Mouse (Mus musculus) forebrain, embryonic 14.5 days (tissue): ENCODE data around the gene Gm10392. TPM values are rescaled to one million over a fixed set of nuclear protein-coding genes. Genes with fewer than 3 reads are reported as not detected.
A peak's percentile ranks its signal among the peaks of the same experiment; 100 is the strongest.

Experiments used
- ATAC-seq: fragments of 200-750 bp; cut with Nextera tagmentation; 2 replicates; pipeline ENCODE4 v1.8.0; 2017; ENCODE audit warnings: mild to moderate bottlenecking, moderate library complexity
- DNase-seq: peaks from one replicate; pipeline ENCODE4 v3.0.0-alpha.2; 2015; ENCODE audit warnings: low spot score
- H3K27ac ChIP-seq: fragments of 300-500 bp; sonication (generic); 2 replicates; pipeline ENCODE4 v1.5.1; 2014; ENCODE audit warnings: low read depth, mild to moderate bottlenecking, control low read depth, low read length, moderate library complexity
- H3K27me3 ChIP-seq: fragments of 300-500 bp; sonication (generic); replicated peaks from 2 replicates; pipeline ENCODE4 v1.6.1; 2014; ENCODE audit warnings: low read length, control low read depth, mixed read lengths; ENCODE audit not compliant: control insufficient read depth, insufficient read depth
- H3K36me3 ChIP-seq: fragments of 300-500 bp; sonication (generic); 2 replicates; pipeline ENCODE4 v1.6.1; 2014; ENCODE audit warnings: low read length, control low read depth; ENCODE audit not compliant: control insufficient read depth, insufficient read depth
- H3K4me1 ChIP-seq: fragments of 300-500 bp; sonication (generic); 2 replicates; pipeline ENCODE4 v1.6.1; 2014; ENCODE audit warnings: antibody characterized with exemption, low read length, control low read depth; ENCODE audit not compliant: control insufficient read depth, insufficient read depth
- H3K4me2 ChIP-seq: fragments of 300-500 bp; sonication (generic); 2 replicates; pipeline ENCODE4 v1.6.1; 2014; ENCODE audit warnings: mild to moderate bottlenecking, control low read depth, low read length
- H3K4me3 ChIP-seq: fragments of 300-500 bp; sonication (generic); 2 replicates; pipeline ENCODE4 v1.5.1; 2014; ENCODE audit warnings: low read depth, low read length, control low read depth
- H3K9ac ChIP-seq: fragments of 300-500 bp; sonication (generic); 2 replicates; pipeline ENCODE4 v1.6.1; 2014; ENCODE audit warnings: mild to moderate bottlenecking, low read length, control low read depth, moderate library complexity
- H3K9me3 ChIP-seq: fragments of 300-500 bp; sonication (generic); replicated peaks from 2 replicates; pipeline ENCODE4 v1.6.1; 2016; ENCODE audit warnings: low read length, control low read depth, mixed read lengths; ENCODE audit not compliant: control insufficient read depth
- WGBS: fragments of 180-500 bp; shearing (Covaris S2); extraction: QIAGEN DNeasy Blood & Tissue Kit; methylation state at CpG from one replicate; pipeline ENCODE4 v1.1.7; 2014; 5-methylcytosine and 5-hydroxymethylcytosine counted together
- polyA plus RNA-seq: library from polyadenylated mRNA; unstranded; fragments of >200 nt; fragmentation: Nextera tagmentation; extraction: Ambion mirVana; gene quantifications from 2 replicates; pipeline ENCODE4 v1.2.1, GENCODE M21; 2014

Gm10392 gene
- polyA plus RNA-seq, 1 experiment from 2014 or later, result not detected

- Histone ChIP-seq H3K27me3 (peaks cover 8% of the 10 kb centered on the region), H3K4me3 (no peak overlapping the region), H3K4me1 (peaks cover 26% of the 10 kb centered on the region), H3K36me3 (peaks cover 18% of the 10 kb centered on the region), H3K9me3 (no peaks in the 10 kb centered on the region), H3K4me2 (no peak overlapping the region), H3K9ac (no peak overlapping the region), H3K27ac (no peak overlapping the region)
- DNase-seq (no peak), ATAC-seq (no peak)
- WGBS, result 81% methylated on average over 5 of the region's 5 CpGs
These were observed 7.7 kb downstream of the Gm10392 start for GRCm38 (mm10) chr11:77511336-77511735.

DNA sequence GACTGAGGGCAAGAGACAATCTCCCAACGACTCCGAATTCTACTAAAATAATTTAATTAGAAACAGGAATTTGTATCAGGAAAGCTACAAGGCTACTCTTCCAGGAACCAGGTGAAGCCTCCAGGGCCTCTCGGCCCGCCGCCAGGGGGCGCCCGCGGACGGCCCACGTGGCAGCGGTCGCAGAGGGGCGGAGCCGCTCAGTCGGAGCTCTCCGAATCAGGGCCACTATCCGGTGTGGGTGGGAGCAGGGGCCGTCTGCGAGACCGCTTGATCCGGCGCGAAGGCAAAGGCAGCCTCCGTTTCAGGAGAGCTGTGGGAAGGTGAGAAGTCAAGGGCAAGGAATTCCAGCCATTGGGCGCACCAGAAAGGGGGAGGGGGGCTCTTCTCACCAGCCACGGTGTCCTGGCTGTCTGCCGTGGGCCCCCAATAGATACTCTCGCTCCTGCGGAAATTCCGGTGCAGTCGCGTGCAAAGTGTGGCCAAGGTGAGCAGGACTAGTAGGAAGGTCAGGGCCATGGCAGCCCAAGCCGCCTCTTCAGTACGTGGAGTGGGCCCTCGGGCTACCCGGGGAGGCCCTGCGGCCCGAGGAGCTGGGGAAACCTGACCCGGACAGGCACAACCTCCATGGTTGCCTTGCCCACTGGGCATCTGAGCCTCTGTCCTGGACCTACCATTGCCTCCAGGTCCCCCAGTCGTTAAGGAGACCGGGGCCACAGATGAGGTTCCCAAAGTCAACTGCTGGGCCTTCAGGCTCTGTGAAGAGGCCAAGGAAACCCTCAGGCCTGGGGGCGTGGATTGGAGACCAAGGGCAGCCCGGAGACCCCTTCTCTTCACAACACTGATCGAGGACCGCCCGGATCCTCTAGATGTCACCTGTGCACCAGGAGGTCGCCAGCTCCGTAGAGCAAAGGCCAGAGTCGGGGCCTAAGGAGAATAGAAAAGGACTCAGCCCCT lies 10.7 kb downstream of the Gm10392 start:
- Histone ChIP-seq H3K4me2 (peak overlapping the region; percentile 69), H3K27me3 (no peaks in the 10 kb centered on the region), H3K4me3 (peak overlapping the region; percentile 26), H3K27ac (no peak overlapping the region), H3K9me3 (no peaks in the 10 kb centered on the region), H3K4me1 (peaks cover 12% of the 10 kb centered on the region), H3K36me3 (peaks cover 48% of the 10 kb centered on the region), H3K9ac (peak overlapping the region; percentile 49)
- 23% methylated on average over 47 of the region's 49 CpGs for WGBS
- ATAC-seq, result peak; percentile 71
- DNase-seq, result peak; percentile 85

GRCm38 (mm10) chr11:77507426-77507825 lies 11.6 kb downstream of the Gm10392 start:
- DNase-seq, result no peak
- Histone ChIP-seq H3K27me3 (no peaks in the 10 kb centered on the region), H3K4me3 (no peak overlapping the region), H3K4me1 (peaks cover 7% of the 10 kb centered on the region), H3K36me3 (peaks cover 57% of the 10 kb centered on the region), H3K9ac (no peak overlapping the region), H3K4me2 (no peak overlapping the region), H3K27ac (no peak overlapping the region), H3K9me3 (no peaks in the 10 kb centered on the region)
- 75% methylated on average over 4 of the region's 4 CpGs for WGBS
- ATAC-seq, result no peak

GRCm38 (mm10) chr11:77506941-77507340 lies 12.1 kb downstream of the Gm10392 start:
- no peak for ATAC-seq
- Histone ChIP-seq H3K27me3 (no peaks in the 10 kb centered on the region), H3K4me2 (no peak overlapping the region), H3K27ac (no peak overlapping the region), H3K4me3 (no peak overlapping the region), H3K4me1 (peaks cover 5% of the 10 kb centered on the region; the same call in 1 of the 2 replicates), H3K36me3 (peaks cover 62% of the 10 kb centered on the region), H3K9me3 (no peaks in the 10 kb centered on the region), H3K9ac (no peak overlapping the region)
- 80% methylated on average over 6 of the region's 6 CpGs for WGBS
- no peak for DNase-seq

- Histone ChIP-seq H3K27me3 (no peaks in the 10 kb centered on the region), H3K9me3 (no peaks in the 10 kb centered on the region), H3K4me1 (peaks cover 5% of the 10 kb centered on the region; the same call in 1 of the 2 replicates), H3K36me3 (peaks cover 64% of the 10 kb centered on the region), H3K9ac (no peak overlapping the region), H3K27ac (no peak overlapping the region), H3K4me2 (no peak overlapping the region), H3K4me3 (no peak overlapping the region)
- WGBS, result 81% methylated on average over 14 of the region's 14 CpGs
- DNase-seq (no peak), ATAC-seq (no peak)
These were observed 12.7 kb downstream of the Gm10392 start for GRCm38 (mm10) chr11:77506273-77506672.

GRCm38 (mm10) chr11:77505291-77505980 lies 13.6 kb downstream of the Gm10392 start:
- DNase-seq (no peak), ATAC-seq (no peak)
- H3K27me3 ChIP-seq, result no peaks in the 10 kb centered on the region
- H3K36me3 ChIP-seq, result peaks cover 68% of the 10 kb centered on the region
- peaks cover 5% of the 10 kb centered on the region; the same call in 1 of the 2 replicates for H3K4me1 ChIP-seq
- H3K9me3 ChIP-seq, result no peaks in the 10 kb centered on the region
- no peak overlapping the region for H3K27ac ChIP-seq
- no peak overlapping the region for H3K4me2 ChIP-seq
- WGBS, result 92% methylated on average over 22 of the region's 22 CpGs
- H3K9ac ChIP-seq, result no peak overlapping the region
- H3K4me3 ChIP-seq, result no peak overlapping the region

- Histone ChIP-seq H3K4me3 (no peak overlapping the region), H3K4me2 (no peak overlapping the region), H3K9me3 (no peaks in the 10 kb centered on the region), H3K27ac (no peak overlapping the region), H3K36me3 (peaks cover 79% of the 10 kb centered on the region), H3K4me1 (peaks cover 5% of the 10 kb centered on the region; the same call in 1 of the 2 replicates), H3K27me3 (no peaks in the 10 kb centered on the region), H3K9ac (no peak overlapping the region)
- no peak for DNase-seq
- no peak for ATAC-seq
- 95% methylated on average over 19 of the region's 19 CpGs for WGBS
These were observed 14.6 kb downstream of the Gm10392 start for GRCm38 (mm10) chr11:77504377-77504776.

GRCm38 (mm10) chr11:77503511-77503910 lies 15.5 kb downstream of the Gm10392 start:
- H3K27ac ChIP-seq, result no peak overlapping the region
- H3K4me3 ChIP-seq, result no peak overlapping the region
- WGBS, result 61% methylated on average over 3 of the region's 3 CpGs
- H3K9ac ChIP-seq, result no peak overlapping the region
- H3K4me1 ChIP-seq, result peaks cover 4% of the 10 kb centered on the region; the same call in 1 of the 2 replicates
- H3K4me2 ChIP-seq, result no peak overlapping the region
- H3K9me3 ChIP-seq, result no peaks in the 10 kb centered on the region
- no peaks in the 10 kb centered on the region for H3K27me3 ChIP-seq
- peaks cover 84% of the 10 kb centered on the region for H3K36me3 ChIP-seq
- DNase-seq (no peak), ATAC-seq (no peak)
